Mouse (Mus musculus) gonadal fat pad, adult 2 months (tissue): ENCODE data around the gene Ddx42. TPM values are rescaled to one million over a fixed set of nuclear protein-coding genes. Genes with fewer than 3 reads are reported as not detected.

ENCODE experiments used
- polyA plus RNA-seq: library from polyadenylated mRNA; depleted of rRNA; stranded (reverse); fragments of >200 nt; gene quantifications from 2 replicates; pipeline ENCODE4 v1.2.3, GENCODE M21; 2012; rRNA removed

The Ddx42 gene
- polyA plus RNA-seq, 1 experiment: 14.3 TPM

Other genes starting within 250 kb of the Ddx42 start
- 267 and 456 TPM in 2 replicates for gene Ace, start 249.0 kb upstream of the Ddx42 start, polyA plus RNA-seq
- gene Ace3, start 222.3 kb upstream of the Ddx42 start, polyA plus RNA-seq: 0.19 and 0.23 TPM in 2 replicates
- 0.05 and 0.11 TPM in 2 replicates for gene Kcnh6, start 208.8 kb upstream of the Ddx42 start, polyA plus RNA-seq
- 39.8 and 48.9 TPM in 2 replicates for gene Dcaf7, start 180.1 kb upstream of the Ddx42 start, polyA plus RNA-seq
- gene Taco1, start 150.9 kb upstream of the Ddx42 start, polyA plus RNA-seq: 11.1 and 11.5 TPM in 2 replicates
- 40.4 and 48.1 TPM in 2 replicates for gene Map3k3, start 132.3 kb upstream of the Ddx42 start, polyA plus RNA-seq
- 2.0 TPM in 1 of 2 replicates, not detected in the other for gene Gm10840, start 56.1 kb upstream of the Ddx42 start, polyA plus RNA-seq
- gene Limd2, start 56.1 kb upstream of the Ddx42 start, polyA plus RNA-seq: 32.5 and 36.3 TPM in 2 replicates
- 35.8 and 38.6 TPM in 2 replicates for gene Strada, start 14.8 kb upstream of the Ddx42 start, polyA plus RNA-seq
- gene Ccdc47, start 582 bp upstream of the Ddx42 start, polyA plus RNA-seq: 17.7 and 19.2 TPM in 2 replicates
- gene Ftsj3, start 39.2 kb downstream of the Ddx42 start, polyA plus RNA-seq: 24.3 and 30.3 TPM in 2 replicates
- 64.0 and 70.2 TPM in 2 replicates for gene Psmc5, start 39.2 kb downstream of the Ddx42 start, polyA plus RNA-seq
- gene Smarcd2, start 56.0 kb downstream of the Ddx42 start, polyA plus RNA-seq: 115 and 116 TPM in 2 replicates
- gene Tcam1, start 59.7 kb downstream of the Ddx42 start, polyA plus RNA-seq: 0.45 and 0.61 TPM in 2 replicates
- gene Gh, start 84.9 kb downstream of the Ddx42 start, polyA plus RNA-seq: not detected in 2 replicates
- gene Cd79b, start 97.8 kb downstream of the Ddx42 start, polyA plus RNA-seq: 3.2 and 3.8 TPM in 2 replicates
- gene Scn4a, start 136.4 kb downstream of the Ddx42 start, polyA plus RNA-seq: 0.36 and 0.60 TPM in 2 replicates
- gene Prr29, start 148.5 kb downstream of the Ddx42 start, polyA plus RNA-seq: 5.3 and 11.3 TPM in 2 replicates
- gene Icam2, start 171.1 kb downstream of the Ddx42 start, polyA plus RNA-seq: 27.4 and 41.4 TPM in 2 replicates